Mouse (Mus musculus) kidney, adult 2 months (tissue): ENCODE results near the gene B4galnt3. TPM values are rescaled to one million over a fixed set of nuclear protein-coding genes. Genes with fewer than 3 reads are reported as not detected.

ENCODE experiments used
- DNase-seq: peaks from one replicate; pipeline ENCODE4 v3.0.0; 2021
- H3K27ac ChIP-seq: fragments of 200-500 bp; 2 replicates; pipeline ENCODE4 v1.5.1; 2012; ENCODE audit warnings: low read depth, low read length, control low read depth, inconsistent platforms; ENCODE audit not compliant: insufficient read depth
- H3K27me3 ChIP-seq: fragments of 200-500 bp; replicated peaks from 2 replicates; pipeline ENCODE4 v1.6.1; 2012; ENCODE audit warnings: mild to moderate bottlenecking, moderate library complexity, low read length, inconsistent platforms; ENCODE audit not compliant: control insufficient read depth, insufficient read depth
- H3K36me3 ChIP-seq: fragments of 200-500 bp; 2 replicates; pipeline ENCODE4 v1.6.1; 2012; ENCODE audit warnings: mild to moderate bottlenecking, moderate library complexity, low read length, inconsistent platforms; ENCODE audit not compliant: control insufficient read depth, insufficient read depth
- H3K4me1 ChIP-seq: fragments of 200-500 bp; 2 replicates; pipeline ENCODE4 v1.6.1; 2011; ENCODE audit warnings: low read length; ENCODE audit not compliant: control insufficient read depth, insufficient read depth
- H3K4me3 ChIP-seq: fragments of 200-500 bp; 2 replicates; pipeline ENCODE4 v1.5.1; 2011; ENCODE audit warnings: mild to moderate bottlenecking, low read depth, low read length, control low read depth; ENCODE audit not compliant: insufficient read depth
- CTCF ChIP-seq: fragments of 200-500 bp; conservative IDR thresholded peaks from 2 replicates; pipeline ENCODE4 v1.5.1; 2011; ENCODE audit warnings: low read depth, mild to moderate bottlenecking, control low read depth, low read length, moderate library complexity, mixed read lengths; ENCODE audit not compliant: insufficient read depth, insufficient read length
- POLR2A ChIP-seq: fragments of 200-500 bp; IDR thresholded peaks from one replicate; pipeline ENCODE4 v1.6.1; 2011; ENCODE audit warnings: low read depth, low read length, control low read depth
- WGBS: fragments of 180-500 bp; shearing (Covaris S2); methylation state at CpG from one replicate; pipeline ENCODE4 v1.1.7; 2018; 5-methylcytosine and 5-hydroxymethylcytosine counted together
- polyA plus RNA-seq: library from polyadenylated mRNA; depleted of rRNA; stranded (reverse); fragments of >200 nt; gene quantifications from 2 replicates; pipeline ENCODE4 v1.2.3, GENCODE M21; 2012

Gene B4galnt3
- polyA plus RNA-seq, 1 experiment: 28.9 TPM

- peak overlapping the region; percentile 66 for H3K4me3 ChIP-seq
- no peak for TF ChIP-seq POLR2A
- no peak for TF ChIP-seq CTCF
- 2% methylated on average over 16 of the region's 16 CpGs for WGBS
- no peaks in the 10 kb centered on the region for H3K36me3 ChIP-seq
- peak overlapping the region; percentile 12; the same call in 1 of the 2 replicates for H3K27ac ChIP-seq
- 0 out of 2 replicates have a peak, but pooled peaks cover 2% of the 10 kb centered on the region for H3K4me1 ChIP-seq
- DNase-seq: peak; percentile 92
- no peaks in the 10 kb centered on the region for H3K27me3 ChIP-seq
Measured at GRCm38 (mm10) chr6:120294785-120295133, 400 bp upstream of the B4galnt3 start.

GRCm38 (mm10) chr6:120291396-120292009 is 2.9 kb downstream of the B4galnt3 start:
- no peaks in the 10 kb centered on the region for H3K36me3 ChIP-seq
- no peaks in the 10 kb centered on the region for H3K27me3 ChIP-seq
- no peak for DNase-seq
- TF ChIP-seq CTCF: no peak
- TF ChIP-seq POLR2A: no peak
- H3K4me1 ChIP-seq: 0 out of 2 replicates have a peak, but pooled peaks cover 2% of the 10 kb centered on the region
- 81% methylated on average over 7 of the region's 7 CpGs for WGBS
- H3K27ac ChIP-seq: no peak overlapping the region
- no peak overlapping the region for H3K4me3 ChIP-seq

GRCm38 (mm10) chr6:120289430-120289829 is 4.9 kb downstream of the B4galnt3 start:
- Histone ChIP-seq H3K27me3 (no peaks in the 10 kb centered on the region), H3K4me3 (no peak overlapping the region), H3K4me1 (no peaks in the 10 kb centered on the region), H3K27ac (no peak overlapping the region), H3K36me3 (no peaks in the 10 kb centered on the region)
- TF ChIP-seq POLR2A (no peak), CTCF (no peak)
- DNase-seq: no peak
- WGBS: 92% methylated on average over 4 of the region's 4 CpGs

GRCm38 (mm10) chr6:120288541-120288940 is 5.8 kb downstream of the B4galnt3 start:
- no peaks in the 10 kb centered on the region for H3K27me3 ChIP-seq
- H3K4me1 ChIP-seq: no peaks in the 10 kb centered on the region
- TF ChIP-seq CTCF: no peak
- no peak for TF ChIP-seq POLR2A
- WGBS: 69% methylated on average over 7 of the region's 7 CpGs
- H3K36me3 ChIP-seq: no peaks in the 10 kb centered on the region
- DNase-seq: no peak
- H3K4me3 ChIP-seq: no peak overlapping the region
- no peak overlapping the region for H3K27ac ChIP-seq

GRCm38 (mm10) chr6:120287279-120287678 is 7.1 kb downstream of the B4galnt3 start:
- H3K36me3 ChIP-seq: no peaks in the 10 kb centered on the region
- WGBS: 45% methylated on average over 9 of the region's 9 CpGs
- no peak overlapping the region for H3K4me3 ChIP-seq
- H3K27me3 ChIP-seq: no peaks in the 10 kb centered on the region
- no peak overlapping the region for H3K27ac ChIP-seq
- TF ChIP-seq POLR2A (no peak), CTCF (no peak)
- H3K4me1 ChIP-seq: no peaks in the 10 kb centered on the region
- DNase-seq: peak; percentile 50

- Histone ChIP-seq H3K4me3 (no peak overlapping the region), H3K4me1 (peaks cover 5% of the 10 kb centered on the region; the same call in 1 of the 2 replicates), H3K36me3 (no peaks in the 10 kb centered on the region), H3K27me3 (no peaks in the 10 kb centered on the region), H3K27ac (no peak overlapping the region)
- no peak for DNase-seq
- 80% methylated on average over 7 of the region's 7 CpGs for WGBS
- TF ChIP-seq POLR2A (no peak), CTCF (no peak)
Measured at GRCm38 (mm10) chr6:120276874-120277449, 17.4 kb downstream of the B4galnt3 start.

- H3K36me3 ChIP-seq: no peaks in the 10 kb centered on the region
- H3K4me1 ChIP-seq: peaks cover 5% of the 10 kb centered on the region; the same call in 1 of the 2 replicates
- no peak overlapping the region for H3K4me3 ChIP-seq
- H3K27ac ChIP-seq: no peak overlapping the region
- no peak for TF ChIP-seq CTCF
- no peak for TF ChIP-seq POLR2A
- no peaks in the 10 kb centered on the region for H3K27me3 ChIP-seq
- 44% methylated on average over 6 of the region's 6 CpGs for WGBS
- no peak for DNase-seq
Measured at GRCm38 (mm10) chr6:120275301-120275700, 19.1 kb downstream of the B4galnt3 start.
